9 mouse cellular contexts compared by ENCODE assay signal in genomic region chr10:78057056-78057455, GRCm38 (mm10).
"Had no signal": no experiment of that assay in that cellular context is flagged by ENCODE, and none has a peak within 500 bp of the region (broad histone marks: within the 10 kb centered on the region; RNA-seq: fewer than 3 reads in every experiment).

No protein-coding gene starts in this region.

- DNase-seq: gastrocnemius, postnatal 10 days; gastrocnemius, postnatal 25 days; heart, adult 18-20 months; heart, postnatal 10 days; heart, postnatal 4 days; kidney, adult 18-20 months; kidney, adult 8-10 months; kidney, postnatal 25 days; liver had no signal
